Mouse (Mus musculus): Measurements from ENCODE around the gene 1810024B03Rik. TPM values are rescaled to one million over a fixed set of nuclear protein-coding genes. Genes with fewer than 3 reads are reported as not detected.
"Not testable (repeated sequence)": the region's sequence is repeated elsewhere in the genome, so short reads cannot be mapped to it uniquely, and the experiment has no call there.

Gene 1810024B03Rik
- polyA plus RNA-seq, 1 experiment from 2014 or later: 1.2 TPM

DNA sequence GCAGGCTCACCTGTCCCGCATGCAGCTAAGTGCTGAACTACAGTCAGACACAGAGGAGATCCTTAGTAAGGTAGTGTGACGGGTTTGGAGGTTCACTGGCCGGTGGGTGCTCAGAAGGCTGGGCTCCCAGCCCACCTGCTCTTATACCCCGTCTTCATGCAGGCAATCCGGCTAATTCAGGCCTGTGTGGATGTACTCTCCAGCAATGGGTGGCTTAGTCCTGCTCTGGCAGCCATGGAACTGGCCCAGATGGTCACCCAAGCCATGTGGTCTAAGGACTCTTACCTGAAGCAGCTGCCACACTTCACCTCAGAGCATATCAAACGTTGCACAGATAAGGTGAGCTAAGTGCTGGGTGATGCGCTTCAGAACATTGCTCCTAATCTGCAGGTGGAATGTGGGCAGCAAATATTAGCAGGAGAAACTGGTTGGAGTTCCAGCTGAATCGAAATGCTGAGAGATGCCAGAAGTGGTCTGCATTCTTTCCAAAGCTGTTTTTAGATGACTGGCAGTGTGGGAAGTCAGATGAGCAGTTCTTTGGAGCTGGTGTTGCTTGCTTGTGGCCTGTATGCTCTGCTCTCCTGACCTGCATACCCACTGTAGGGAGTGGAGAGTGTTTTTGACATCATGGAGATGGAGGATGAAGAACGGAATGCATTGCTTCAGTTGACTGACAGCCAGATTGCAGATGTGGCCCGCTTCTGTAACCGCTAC is 30.0 kb upstream of the 1810024B03Rik start:
- no peak overlapping the region for H3K4me2 ChIP-seq
- peak; percentile 40; the same call in 1 of the 2 replicates for ATAC-seq (ENCODE audit: insufficient number of reproducible peaks, low FRiP score, low TSS enrichment, low read depth)
- no peak overlapping the region for H3K9ac ChIP-seq
- peaks cover 88% of the 10 kb centered on the region for H3K36me3 ChIP-seq
- H3K4me1 ChIP-seq: no peaks in the 10 kb centered on the region
- H3K27me3 ChIP-seq: no peaks in the 10 kb centered on the region
- H3K4me3 ChIP-seq: no peak overlapping the region
- H3K9me3 ChIP-seq: no peaks in the 10 kb centered on the region
- H3K27ac ChIP-seq: no peak overlapping the region
- 94% methylated on average over 11 of the region's 11 CpGs for WGBS

DNA sequence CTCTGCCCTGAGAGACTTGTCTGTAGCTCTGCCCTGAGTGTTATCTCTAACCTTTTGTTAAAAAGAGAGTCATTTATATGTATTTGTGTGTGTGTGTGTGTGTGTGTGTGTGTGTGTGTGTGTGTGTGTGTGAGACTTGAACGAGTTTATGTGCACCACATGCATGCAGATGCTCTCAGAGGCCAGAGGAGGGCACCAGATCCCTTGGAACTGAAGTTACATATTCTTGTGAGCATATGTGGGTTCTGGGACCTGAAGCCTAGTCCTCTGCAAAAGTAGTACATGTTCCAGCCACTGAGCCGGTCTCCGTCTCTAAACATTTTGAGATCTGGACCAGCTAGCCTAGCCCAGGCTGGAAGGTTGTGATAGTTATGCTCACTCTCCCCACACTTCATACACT is 17.2 kb upstream of the 1810024B03Rik start:
- no peak for ATAC-seq (ENCODE audit: insufficient number of reproducible peaks, low FRiP score, low TSS enrichment, low read depth)
- WGBS: 99% methylated on average over 3 of the region's 3 CpGs
- Histone ChIP-seq H3K27ac (no peak overlapping the region), H3K36me3 (peaks cover 94% of the 10 kb centered on the region), H3K4me3 (no peak overlapping the region), H3K9me3 (no peaks in the 10 kb centered on the region), H3K4me1 (no peaks in the 10 kb centered on the region), H3K4me2 (no peak overlapping the region), H3K9ac (no peak overlapping the region), H3K27me3 (no peaks in the 10 kb centered on the region)

GRCm38 (mm10) chr2:127217746-127218145 is 9.7 kb upstream of the 1810024B03Rik start:
- Histone ChIP-seq H3K27me3 (no peaks in the 10 kb centered on the region), H3K27ac (no peak overlapping the region), H3K9me3 (no peaks in the 10 kb centered on the region), H3K4me1 (no peaks in the 10 kb centered on the region), H3K9ac (no peak overlapping the region), H3K36me3 (peaks cover 93% of the 10 kb centered on the region), H3K4me2 (no peak overlapping the region), H3K4me3 (no peak overlapping the region)
- no peak for ATAC-seq (ENCODE audit: insufficient number of reproducible peaks, low FRiP score, low TSS enrichment, low read depth)
- 95% methylated on average over 5 of the region's 5 CpGs for WGBS

DNA sequence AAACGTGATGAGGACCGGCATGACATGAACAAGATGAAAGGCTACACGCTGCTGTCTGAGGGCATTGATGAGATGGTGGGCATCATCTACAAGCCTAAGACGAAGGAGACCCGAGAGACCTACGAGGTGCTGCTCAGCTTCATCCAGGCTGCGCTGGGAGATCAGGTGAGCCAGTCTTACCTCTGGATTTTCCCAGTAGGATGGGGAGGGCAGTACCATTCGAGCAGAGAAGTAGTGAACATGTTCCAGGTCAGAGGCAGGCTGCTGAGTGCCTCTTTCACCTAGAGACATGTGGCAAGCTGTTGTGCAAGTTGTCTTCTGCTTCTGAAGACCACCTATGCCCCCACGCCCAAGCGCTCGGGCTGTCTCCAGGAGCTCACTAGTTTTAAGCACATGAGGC is 2.6 kb upstream of the 1810024B03Rik start:
- H3K36me3 ChIP-seq: peaks cover 60% of the 10 kb centered on the region
- no peak overlapping the region for H3K4me3 ChIP-seq
- 94% methylated on average over 11 of the region's 11 CpGs for WGBS
- ATAC-seq (ENCODE audit: insufficient number of reproducible peaks, low FRiP score, low TSS enrichment, low read depth): no peak
- no peak overlapping the region for H3K4me2 ChIP-seq
- no peak overlapping the region for H3K9ac ChIP-seq
- no peak overlapping the region for H3K27ac ChIP-seq
- H3K27me3 ChIP-seq: no peaks in the 10 kb centered on the region
- no peaks in the 10 kb centered on the region for H3K9me3 ChIP-seq
- H3K4me1 ChIP-seq: peaks cover 8% of the 10 kb centered on the region

- H3K4me2 ChIP-seq: peak overlapping the region; percentile 73
- H3K27me3 ChIP-seq: no peaks in the 10 kb centered on the region
- H3K27ac ChIP-seq: peak overlapping the region; percentile 83
- no peaks in the 10 kb centered on the region for H3K9me3 ChIP-seq
- H3K4me1 ChIP-seq: peaks cover 8% of the 10 kb centered on the region
- H3K36me3 ChIP-seq: peaks cover 41% of the 10 kb centered on the region
- H3K4me3 ChIP-seq: peak overlapping the region; percentile 92
- H3K9ac ChIP-seq: peak overlapping the region; percentile 77
- ATAC-seq (ENCODE audit: insufficient number of reproducible peaks, low FRiP score, low TSS enrichment, low read depth): no peak
- 0% methylated on average over 17 of the region's 17 CpGs for WGBS
Measured at GRCm38 (mm10) chr2:127208452-127208769, 331 bp upstream of the 1810024B03Rik start.

GRCm38 (mm10) chr2:127206916-127207315 is 1.2 kb downstream of the 1810024B03Rik start:
- no peak overlapping the region for H3K4me3 ChIP-seq
- ATAC-seq (ENCODE audit: insufficient number of reproducible peaks, low FRiP score, low TSS enrichment, low read depth): no peak
- no peak overlapping the region for H3K4me2 ChIP-seq
- no peaks in the 10 kb centered on the region for H3K27me3 ChIP-seq
- no peak overlapping the region for H3K27ac ChIP-seq
- H3K9me3 ChIP-seq: no peaks in the 10 kb centered on the region
- peaks cover 28% of the 10 kb centered on the region for H3K36me3 ChIP-seq
- peaks cover 8% of the 10 kb centered on the region for H3K4me1 ChIP-seq
- WGBS: 94% methylated on average over 2 of the region's 2 CpGs
- H3K9ac ChIP-seq: no peak overlapping the region

DNA sequence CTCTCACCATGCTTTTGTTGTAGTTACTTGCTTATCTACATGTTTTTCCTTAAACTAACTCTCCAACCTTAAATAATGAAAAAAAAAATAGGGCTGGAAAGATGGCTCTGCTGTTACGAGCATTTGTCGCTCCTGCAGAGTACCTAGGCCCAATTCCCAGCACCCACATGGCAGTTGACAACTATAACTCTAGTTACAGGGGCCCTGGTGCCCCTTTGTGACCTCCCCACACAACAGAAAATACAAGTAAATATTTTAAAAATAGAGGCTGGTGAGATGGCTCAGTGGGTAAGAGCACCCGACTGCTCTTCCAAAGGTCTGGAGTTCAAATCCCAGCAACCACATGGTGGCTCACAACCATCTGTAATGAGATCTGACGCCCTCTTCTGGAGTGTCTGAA is 2.1 kb downstream of the 1810024B03Rik start:
- WGBS: 89% methylated on average over 4 of the region's 4 CpGs
- H3K4me3 ChIP-seq; H3K4me2 ChIP-seq; H3K4me1 ChIP-seq; H3K27ac ChIP-seq; H3K27me3 ChIP-seq; H3K9ac ChIP-seq; H3K9me3 ChIP-seq; ATAC-seq (ENCODE audit: insufficient number of reproducible peaks, low FRiP score, low TSS enrichment, low read depth): not testable (repeated sequence)
- H3K36me3 ChIP-seq: peaks cover 18% of the 10 kb centered on the region

- no peak overlapping the region for H3K9ac ChIP-seq
- peaks cover 8% of the 10 kb centered on the region for H3K4me1 ChIP-seq
- peaks cover 9% of the 10 kb centered on the region for H3K36me3 ChIP-seq
- no peak overlapping the region for H3K4me2 ChIP-seq
- ATAC-seq (ENCODE audit: insufficient number of reproducible peaks, low FRiP score, low TSS enrichment, low read depth): no peak
- no peak overlapping the region for H3K27ac ChIP-seq
- H3K4me3 ChIP-seq: no peak overlapping the region
- WGBS: 36% methylated on average over 3 of the region's 3 CpGs
- H3K9me3 ChIP-seq: no peaks in the 10 kb centered on the region
- H3K27me3 ChIP-seq: no peaks in the 10 kb centered on the region
Measured at GRCm38 (mm10) chr2:127204932-127205331, 3.1 kb downstream of the 1810024B03Rik start.

- no peaks in the 10 kb centered on the region for H3K9me3 ChIP-seq
- H3K27ac ChIP-seq: no peak overlapping the region
- H3K4me3 ChIP-seq: no peak overlapping the region
- no peaks in the 10 kb centered on the region for H3K27me3 ChIP-seq
- no peak overlapping the region for H3K9ac ChIP-seq
- no peak overlapping the region for H3K4me2 ChIP-seq
- no peak for ATAC-seq (ENCODE audit: insufficient number of reproducible peaks, low FRiP score, low TSS enrichment, low read depth)
- H3K4me1 ChIP-seq: no peaks in the 10 kb centered on the region
- no peaks in the 10 kb centered on the region for H3K36me3 ChIP-seq
Measured at GRCm38 (mm10) chr2:127189574-127189973, 18.5 kb downstream of the 1810024B03Rik start.

- Histone ChIP-seq H3K4me1 (no peaks in the 10 kb centered on the region), H3K9ac (peak overlapping the region; percentile 71), H3K27ac (peak overlapping the region; percentile 87), H3K4me3 (peak overlapping the region; percentile 55), H3K4me2 (peak overlapping the region; percentile 70), H3K36me3 (no peaks in the 10 kb centered on the region), H3K9me3 (no peaks in the 10 kb centered on the region), H3K27me3 (no peaks in the 10 kb centered on the region)
- 2% methylated on average over 17 of the region's 17 CpGs for WGBS
- peak; percentile 98 for ATAC-seq (ENCODE audit: insufficient number of reproducible peaks, low FRiP score, low TSS enrichment, low read depth)
Measured at GRCm38 (mm10) chr2:127182598-127183381, 25.3 kb downstream of the 1810024B03Rik start.

- not testable (repeated sequence) for ATAC-seq (ENCODE audit: insufficient number of reproducible peaks, low FRiP score, low TSS enrichment, low read depth); H3K36me3 ChIP-seq
- 3% methylated on average over 1 of the region's 1 CpGs for WGBS
Measured at GRCm38 (mm10) chr2:127166261-127166660, 41.8 kb downstream of the 1810024B03Rik start.

GRCm38 (mm10) chr2:127165675-127166074 is 42.4 kb downstream of the 1810024B03Rik start:
- H3K27ac ChIP-seq: no peak overlapping the region
- no peak for ATAC-seq (ENCODE audit: insufficient number of reproducible peaks, low FRiP score, low TSS enrichment, low read depth)

More at GRCm38 (mm10) chr2:127166261-127166660, 41.8 kb downstream of the 1810024B03Rik start:
- H3K27ac ChIP-seq, H3K4me3 ChIP-seq, H3K9ac ChIP-seq, H3K9me3 ChIP-seq, H3K27me3 ChIP-seq, H3K4me2 ChIP-seq, H3K4me1 ChIP-seq: not testable (repeated sequence)

More at GRCm38 (mm10) chr2:127165675-127166074, 42.4 kb downstream of the 1810024B03Rik start:
- WGBS: 59% methylated on average over 4 of the region's 4 CpGs
- H3K27me3 ChIP-seq: 0 out of 2 replicates have a peak, but pooled peaks cover 5% of the 10 kb centered on the region
- H3K4me2 ChIP-seq: no peak overlapping the region
- H3K36me3 ChIP-seq: no peaks in the 10 kb centered on the region
- no peak overlapping the region for H3K9ac ChIP-seq
- no peaks in the 10 kb centered on the region for H3K4me1 ChIP-seq
- no peak overlapping the region for H3K4me3 ChIP-seq
- H3K9me3 ChIP-seq: no peaks in the 10 kb centered on the region
